Mouse (Mus musculus) bone marrow macrophage, adult 2 months (primary cell): ENCODE data around the gene Cav3. TPM values are rescaled to one million over a fixed set of nuclear protein-coding genes. Genes with fewer than 3 reads are reported as not detected.

Source experiments
- H3K27ac ChIP-seq: 2 replicates; pipeline ENCODE4 v1.5.1; 2012; ENCODE audit warnings: low read depth, low read length; ENCODE audit not compliant: insufficient read depth
- H3K4me1 ChIP-seq: 2 replicates; pipeline ENCODE4 v1.6.1; 2012; ENCODE audit warnings: low read length; ENCODE audit not compliant: control insufficient read depth, insufficient read depth
- H3K4me3 ChIP-seq: 2 replicates; pipeline ENCODE4 v1.5.1; 2012; ENCODE audit warnings: mild to moderate bottlenecking, low read length, moderate library complexity; ENCODE audit not compliant: insufficient read depth
- CTCF ChIP-seq: IDR thresholded peaks from 2 replicates; pipeline ENCODE4 v1.5.1; 2012; ENCODE audit warnings: low read depth, mild to moderate bottlenecking, low read length, moderate library complexity
- POLR2A ChIP-seq: IDR thresholded peaks from 2 replicates; pipeline ENCODE4 v1.6.1; 2012; ENCODE audit warnings: mild to moderate bottlenecking, low read depth, low read length, borderline replicate concordance
- polyA plus RNA-seq: library from polyadenylated mRNA; stranded (reverse); fragments of >200 nt; gene quantifications from 2 replicates; pipeline ENCODE4 v1.2.4, GENCODE M21; 2012; ENCODE audit not compliant: missing spikeins, insufficient read depth, insufficient read length

The Cav3 gene
- polyA plus RNA-seq, 1 experiment, result not detected

- H3K27ac ChIP-seq, result no peak overlapping the region
- TF ChIP-seq POLR2A (no peak), CTCF (no peak)
- H3K4me3 ChIP-seq, result no peak overlapping the region
- no peaks in the 10 kb centered on the region for H3K4me1 ChIP-seq
Measured at GRCm38 (mm10) chr6:112516496-112516895, 57.2 kb downstream of the Cav3 start.

GRCm38 (mm10) chr6:112517572-112517971 lies 58.3 kb downstream of the Cav3 start:
- TF ChIP-seq CTCF, result no peak
- TF ChIP-seq POLR2A, result no peak
- no peak overlapping the region for H3K4me3 ChIP-seq
- H3K4me1 ChIP-seq, result no peaks in the 10 kb centered on the region
- H3K27ac ChIP-seq, result no peak overlapping the region

GRCm38 (mm10) chr6:112517991-112518390 lies 58.7 kb downstream of the Cav3 start:
- Histone ChIP-seq H3K27ac (no peak overlapping the region), H3K4me1 (no peaks in the 10 kb centered on the region), H3K4me3 (no peak overlapping the region)
- no peak for TF ChIP-seq POLR2A
- no peak for TF ChIP-seq CTCF

Other genes with a start within 250 kb of the Cav3 start
- not detected in 2 replicates for gene Lmcd1, start 185.7 kb upstream of the Cav3 start, polyA plus RNA-seq
- gene Ssu2, start 71.5 kb upstream of the Cav3 start, polyA plus RNA-seq, result not detected in 2 replicates
- gene Oxtr, start 30.4 kb downstream of the Cav3 start, polyA plus RNA-seq, result not detected in 2 replicates
- 9.5 and 14.8 TPM in 2 replicates for gene Rad18, start 237.2 kb downstream of the Cav3 start, polyA plus RNA-seq